Mouse (Mus musculus) heart, postnatal 10 days (tissue): ENCODE results near the gene Rasd1. TPM values are rescaled to one million over a fixed set of nuclear protein-coding genes. Genes with fewer than 3 reads are reported as not detected.
A peak's percentile ranks its signal among the peaks of the same experiment; 100 is the strongest.

Experiments used
- DNase-seq, 2 experiments: peaks; one replicate each; pipeline ENCODE4 v3.0.0; 2021
- intact Hi-C: fragments of 180-260 bp; cut with DNase I; formaldehyde crosslinking; loops from one replicate; pipeline ENCODE4 v1.15.1; 2025
- total RNA-seq, 2 experiments: library from RNA; stranded (reverse); gene quantifications; 2 replicates each; pipeline ENCODE4 v1.2.3; 2021

Gene Rasd1
- total RNA-seq, result 10 to 100 TPM in 1 of 2 experiments, 1 to 10 TPM in 1; 7.3 to 12.4 TPM

DNA sequence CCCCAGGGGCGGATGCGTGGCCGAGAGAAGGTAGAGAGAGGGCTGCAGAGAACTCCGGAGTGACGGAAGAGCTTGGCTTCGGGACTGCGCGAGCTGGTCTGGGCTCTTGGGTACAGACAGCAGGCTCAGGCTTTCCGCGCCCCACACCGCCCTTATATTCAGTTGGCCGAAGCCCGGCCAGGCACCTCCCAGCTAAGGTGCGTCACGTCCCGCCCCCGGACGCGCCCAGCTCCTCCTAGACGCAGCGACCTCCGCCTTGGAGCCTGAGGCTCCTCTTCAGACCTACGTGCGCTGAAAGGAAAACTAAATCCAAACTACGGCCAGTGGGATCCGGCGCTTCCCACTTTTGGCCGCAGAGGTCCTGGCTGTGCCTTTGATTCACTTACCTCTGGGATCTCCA lies at the start of gene Rasd1:
TSS of gene Rasd1 (minus strand) at position 127 of the 400 bp plus-strand sequence.
- intact Hi-C loops, result loop anchor here (1.0 to 5.0 kb wide), 5 partner anchors 62 to 112 kb away; no protein-coding TSS in a partner anchor
- peak; percentile 83 to 87 for DNase-seq

DNA sequence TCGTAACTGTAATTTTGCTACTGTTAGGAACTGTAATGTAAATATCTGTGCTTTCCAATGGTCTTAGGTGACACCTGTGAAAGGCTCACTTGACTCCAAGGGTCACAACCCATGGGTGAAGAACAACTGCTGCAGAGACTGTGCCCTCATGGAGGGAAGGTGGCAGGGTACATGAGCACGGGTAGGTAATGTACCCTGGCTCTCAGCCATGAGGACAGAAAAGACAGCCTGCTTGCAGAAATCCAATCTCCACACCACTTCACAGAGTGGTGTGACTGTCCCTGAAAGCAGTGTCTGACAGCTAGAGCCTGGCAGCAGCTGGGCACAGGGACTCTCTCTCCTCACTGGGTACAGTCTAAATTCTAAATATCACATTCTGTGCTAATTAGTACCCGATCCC lies 46.8 kb upstream of the Rasd1 start:
- intact Hi-C loops, result no loop called here
- DNase-seq, result no peak

DNA sequence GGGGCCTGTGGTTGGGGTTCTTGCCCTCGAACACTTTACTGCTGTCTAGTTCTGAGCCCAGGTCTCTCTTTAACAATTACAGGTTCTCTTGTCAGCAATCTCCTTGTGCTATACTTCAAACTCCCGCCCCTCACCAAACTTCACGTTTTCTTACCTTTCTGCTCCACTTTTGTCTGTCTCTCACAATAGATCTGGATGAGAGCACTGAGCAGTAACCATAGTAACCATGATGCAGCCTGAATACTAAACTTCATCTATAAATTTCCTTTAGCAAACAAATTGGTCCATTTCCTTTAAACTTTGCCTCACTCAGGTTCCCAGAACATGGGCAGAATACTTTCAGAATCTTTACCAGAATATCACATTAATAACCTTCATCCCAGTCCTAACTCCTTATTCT lies 44.7 kb upstream of the Rasd1 start:
- no peak for DNase-seq
- intact Hi-C loops, result no loop called here

DNA sequence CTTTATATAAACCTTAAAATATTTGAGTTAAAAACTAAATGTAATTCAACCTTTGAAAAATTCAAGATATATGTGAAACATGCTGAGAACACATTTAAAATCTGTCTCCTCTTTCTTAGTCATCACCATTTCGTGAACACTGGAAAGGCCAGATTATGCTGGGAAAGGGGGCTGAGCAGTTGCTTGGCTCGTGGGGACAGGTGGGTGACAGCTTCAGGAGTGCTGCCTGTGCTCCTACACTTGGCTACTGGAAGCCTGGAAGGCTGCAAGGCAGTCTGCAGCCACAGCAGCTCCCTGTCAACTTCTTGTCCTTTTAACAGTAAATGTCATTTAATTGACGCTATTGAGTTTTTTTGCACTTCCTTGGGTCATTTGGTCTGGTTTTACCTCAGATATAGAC lies 41.1 kb upstream of the Rasd1 start:
- no peak for DNase-seq
- intact Hi-C loops, result no loop called here

DNA sequence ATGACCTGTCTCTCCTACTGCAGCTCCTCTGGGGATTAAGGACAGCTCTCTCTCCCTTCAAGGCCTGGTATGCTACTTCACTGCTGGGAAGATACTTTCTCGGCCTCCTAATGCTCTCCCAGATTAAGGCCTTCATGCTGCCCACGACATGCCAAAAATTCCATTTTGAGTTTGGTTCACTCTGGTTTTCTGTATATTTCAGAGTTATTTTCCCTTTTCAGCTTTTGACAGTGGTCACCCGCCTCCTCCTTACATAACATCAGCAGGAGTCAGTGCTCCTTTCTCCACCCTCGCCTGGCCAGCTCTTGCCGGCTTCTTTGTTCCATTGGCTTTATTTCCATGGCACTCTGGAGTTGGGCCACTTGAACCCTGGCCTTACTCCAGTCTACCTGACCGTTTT lies 40.0 kb upstream of the Rasd1 start:
- no peak for DNase-seq
- intact Hi-C loops, result no loop called here

DNA sequence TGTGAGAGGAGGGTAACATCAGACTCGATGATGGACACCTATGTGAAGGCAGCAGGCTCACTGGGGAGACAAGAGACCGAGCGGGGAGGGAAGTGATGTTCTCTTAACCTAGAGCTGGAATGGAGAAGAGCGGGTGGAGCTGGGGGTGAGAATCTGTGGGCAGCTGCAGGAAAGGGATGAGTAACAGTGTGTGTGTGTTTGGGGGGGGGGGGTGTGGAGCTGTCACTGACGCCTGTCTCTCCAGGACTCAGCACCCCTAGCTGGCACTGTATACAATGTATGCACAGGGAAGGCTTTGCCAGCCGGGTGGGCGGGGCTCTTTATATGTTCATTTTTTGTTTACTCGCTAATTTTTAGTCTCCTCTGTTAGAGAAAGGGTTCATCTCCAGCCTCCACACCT lies 39.1 kb upstream of the Rasd1 start:
- DNase-seq, result no peak
- intact Hi-C loops, result no loop called here

DNA sequence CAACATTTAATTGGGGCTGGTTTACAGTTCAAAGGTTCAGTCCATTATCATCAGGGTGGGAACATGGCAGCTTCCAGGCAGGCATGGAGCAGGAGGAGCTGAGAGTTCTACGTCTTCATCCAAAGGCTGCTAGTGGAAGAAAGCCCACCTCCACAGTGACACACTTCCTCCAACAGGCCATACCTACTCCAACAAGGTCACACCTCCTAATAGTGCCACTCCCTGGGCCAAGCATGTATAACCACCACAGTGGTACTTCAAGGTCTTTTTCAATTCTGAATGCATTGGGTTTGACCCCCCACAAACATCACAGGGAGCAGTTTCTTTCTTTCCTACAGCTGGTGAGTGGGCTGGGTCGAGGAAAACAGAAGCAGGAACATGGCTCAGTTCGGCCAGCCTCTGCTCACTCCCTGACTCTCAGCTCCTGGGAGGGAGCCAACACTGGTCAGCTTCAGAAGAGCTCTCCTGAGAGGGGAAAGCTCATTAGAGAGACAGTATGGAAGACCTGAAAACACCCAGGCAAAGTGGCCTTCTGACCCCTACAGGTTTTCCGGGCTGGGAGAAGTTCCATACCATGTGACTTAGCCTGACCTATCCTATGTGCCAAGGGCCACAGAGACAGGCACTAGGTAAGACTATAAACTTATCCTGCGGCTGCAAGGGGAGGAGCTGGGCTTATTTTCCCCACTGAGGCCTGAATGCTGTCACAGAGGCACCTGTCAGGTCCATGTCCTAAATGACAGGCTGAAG lies 36.7 kb upstream of the Rasd1 start:
- intact Hi-C loops, result no loop called here
- DNase-seq, result no peak

DNA sequence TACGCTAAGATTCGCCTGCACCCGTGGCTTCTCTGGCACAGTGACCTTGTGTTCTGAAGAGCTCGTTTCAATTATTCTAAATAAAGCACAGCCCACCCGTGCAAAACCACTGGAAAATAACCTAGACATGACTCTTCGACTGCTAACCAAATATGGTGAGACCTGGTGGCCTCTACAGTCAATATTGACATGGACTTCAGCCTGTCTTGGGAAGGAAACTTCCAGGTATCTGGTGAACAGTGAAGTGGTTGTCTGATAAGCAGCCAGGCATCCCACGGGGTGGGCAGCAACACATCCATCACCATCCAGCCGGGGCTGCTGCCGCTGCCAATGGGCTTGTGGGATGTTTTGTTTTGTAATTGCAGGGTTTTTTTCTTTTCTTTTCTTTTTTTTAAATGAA lies 29.6 kb upstream of the Rasd1 start:
- intact Hi-C loops, result no loop called here
- no peak for DNase-seq

DNA sequence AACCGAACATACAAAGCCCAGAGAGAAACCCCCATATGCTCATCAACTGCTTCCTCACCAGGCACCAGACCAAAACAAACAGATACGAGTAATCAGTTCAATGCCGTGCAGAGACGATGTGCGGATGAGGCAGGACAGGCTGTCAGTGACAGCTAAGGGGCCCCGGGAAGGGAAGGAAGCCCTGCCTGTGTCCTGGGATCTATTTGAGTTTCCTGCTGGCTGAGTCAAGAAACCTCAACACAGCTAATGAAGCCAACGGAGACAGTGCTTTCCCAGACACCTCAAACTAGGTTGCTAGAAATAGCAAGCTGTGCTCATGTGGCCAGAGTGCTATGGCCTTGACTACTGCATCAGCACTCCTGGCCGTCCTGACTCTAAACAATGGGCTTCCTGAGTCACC lies 26.6 kb upstream of the Rasd1 start:
- peak in 1 of 2 experiments; percentile 22 for DNase-seq
- intact Hi-C loops, result no loop called here

DNA sequence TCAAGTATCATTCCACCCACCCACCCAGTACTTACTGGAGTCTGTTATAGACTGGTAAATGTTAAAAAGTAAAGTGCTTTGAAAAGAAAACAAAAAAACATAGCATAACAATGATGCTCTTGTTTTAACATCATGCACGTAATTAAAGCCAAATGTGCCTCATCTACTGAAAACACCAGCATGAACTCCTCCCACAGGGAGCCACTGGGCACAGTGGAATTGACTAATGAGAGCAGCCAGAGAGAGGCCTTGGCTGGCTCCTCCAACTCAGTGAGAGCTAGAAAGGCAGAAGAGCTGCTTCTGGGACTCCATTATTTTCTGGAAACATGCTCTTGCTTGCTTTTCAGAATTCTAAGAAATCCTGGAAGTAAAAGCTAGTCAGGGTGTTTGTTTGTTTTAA lies 24.7 kb upstream of the Rasd1 start:
- intact Hi-C loops, result no loop called here
- DNase-seq, result no peak

DNA sequence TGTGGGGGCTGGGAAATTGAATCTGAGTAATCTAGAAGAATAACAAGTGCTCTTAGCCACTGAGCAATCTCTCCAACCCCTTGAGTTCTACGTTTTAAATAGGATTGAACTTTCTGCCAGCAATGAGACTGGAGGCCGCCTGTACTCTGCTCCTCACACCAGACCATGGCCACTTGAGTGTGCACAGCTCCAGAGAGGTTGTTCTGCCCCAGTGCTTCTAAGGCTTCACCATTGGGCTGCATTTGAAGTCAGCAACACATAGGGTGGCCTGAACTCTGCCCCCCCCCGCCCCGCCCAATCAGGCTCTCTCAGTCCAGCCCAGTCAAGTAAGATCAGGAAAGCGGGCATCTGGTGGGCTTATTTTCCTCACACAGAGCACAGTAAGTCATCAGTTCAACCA lies 13.1 kb upstream of the Rasd1 start:
- no peak for DNase-seq
- intact Hi-C loops, result no loop called here

DNA sequence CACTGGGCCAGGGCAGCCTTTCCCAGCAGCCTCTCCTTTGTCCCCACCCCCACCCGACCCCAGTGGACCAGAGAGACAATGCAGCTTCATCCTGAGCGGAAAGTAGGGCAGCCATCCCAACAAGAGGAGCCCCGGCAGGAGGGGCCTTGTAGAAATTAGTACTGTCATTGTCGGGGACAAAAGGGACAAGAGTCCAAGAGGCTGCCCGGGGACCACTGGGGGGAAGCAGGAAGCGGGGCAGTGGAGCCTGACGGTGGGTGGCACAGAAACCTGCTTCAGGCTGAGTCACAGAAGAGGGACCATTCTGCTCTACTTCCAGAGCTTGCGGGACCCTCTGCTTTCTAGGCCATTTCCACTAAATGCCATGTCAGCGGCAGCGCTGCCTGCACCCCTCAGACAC lies 10.5 kb upstream of the Rasd1 start:
- intact Hi-C loops, result no loop called here
- no peak for DNase-seq

DNA sequence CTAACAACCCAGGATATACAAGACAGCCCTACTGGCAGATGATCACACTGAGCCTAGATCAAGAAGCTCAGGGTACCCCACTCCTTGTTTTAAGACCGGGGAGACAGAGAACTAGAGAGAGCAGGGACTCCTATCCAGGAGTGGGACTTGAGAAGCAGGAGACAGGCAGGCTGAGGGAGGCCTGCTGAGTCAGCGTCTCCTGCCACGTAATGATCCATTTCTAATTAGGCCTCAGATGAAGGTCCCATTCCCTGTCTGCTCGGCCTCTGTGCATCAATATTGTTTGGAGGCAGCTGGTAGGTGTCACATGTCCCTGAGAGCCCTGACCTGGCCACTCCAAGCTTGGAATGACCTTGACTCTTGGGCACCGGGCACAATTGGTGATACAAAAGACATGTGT lies 8.6 kb upstream of the Rasd1 start:
- intact Hi-C loops, result no loop called here
- DNase-seq, result no peak

DNA sequence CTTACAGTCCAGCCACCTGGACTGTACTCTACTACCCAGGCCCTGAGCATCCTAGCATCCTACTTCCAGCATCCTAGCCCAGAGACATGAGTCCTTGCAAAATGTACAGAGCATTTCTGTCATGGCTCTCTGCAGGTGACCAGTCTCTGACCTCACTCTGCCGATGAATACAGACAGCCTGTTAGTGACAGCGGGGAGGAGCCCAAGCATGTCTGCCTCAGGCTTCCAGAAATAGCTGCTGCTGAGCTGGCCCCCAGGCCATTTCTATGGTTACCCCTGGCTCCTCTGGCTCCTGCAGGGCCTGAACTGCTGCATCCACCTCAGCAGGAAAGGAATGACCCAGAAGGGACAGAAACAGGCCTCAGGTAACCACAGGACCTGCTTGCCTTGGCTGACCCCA lies 6.9 kb upstream of the Rasd1 start:
- intact Hi-C loops, result no loop called here
- no peak for DNase-seq

DNA sequence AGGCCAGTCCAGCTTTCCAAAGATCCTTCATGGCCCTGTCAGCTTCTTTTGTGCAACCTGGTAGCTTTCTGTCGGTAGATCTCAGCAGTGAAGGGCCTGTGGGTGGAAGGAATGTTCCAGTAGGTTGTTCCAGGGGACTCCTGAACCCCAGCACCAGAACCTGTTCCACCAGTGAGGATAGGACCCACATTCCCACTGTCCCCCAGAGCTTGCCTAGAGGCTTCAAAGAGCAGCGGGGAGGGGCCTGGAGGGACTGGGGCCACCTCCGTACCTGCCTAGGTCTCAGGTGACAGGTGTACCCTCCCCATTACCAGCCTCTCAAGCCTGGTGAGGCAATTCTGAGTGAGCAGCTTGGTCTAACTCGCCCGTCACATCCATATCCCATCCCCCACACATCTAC lies 6.0 kb upstream of the Rasd1 start:
- intact Hi-C loops, result no loop called here
- no peak for DNase-seq

DNA sequence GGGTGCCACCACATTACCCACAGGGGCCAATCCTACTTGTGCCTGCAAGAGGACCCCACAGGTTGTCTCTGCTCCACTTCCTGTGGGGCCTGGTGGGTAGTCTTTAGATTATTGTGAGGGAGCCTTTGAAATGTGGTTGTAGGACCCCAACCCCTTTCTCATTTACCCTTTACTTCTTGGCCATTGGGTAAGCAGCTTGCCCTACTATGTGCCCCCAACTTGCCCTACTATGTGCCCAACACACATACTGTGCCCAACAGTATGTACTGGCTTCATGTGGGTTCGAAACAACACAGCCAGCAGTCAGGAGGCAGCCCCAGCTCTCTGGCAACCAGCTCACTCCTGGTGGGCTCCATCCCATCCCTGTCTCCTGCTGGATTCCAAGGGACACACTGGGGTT lies 3.0 kb upstream of the Rasd1 start:
- no peak for DNase-seq
- intact Hi-C loops, result no loop called here

DNA sequence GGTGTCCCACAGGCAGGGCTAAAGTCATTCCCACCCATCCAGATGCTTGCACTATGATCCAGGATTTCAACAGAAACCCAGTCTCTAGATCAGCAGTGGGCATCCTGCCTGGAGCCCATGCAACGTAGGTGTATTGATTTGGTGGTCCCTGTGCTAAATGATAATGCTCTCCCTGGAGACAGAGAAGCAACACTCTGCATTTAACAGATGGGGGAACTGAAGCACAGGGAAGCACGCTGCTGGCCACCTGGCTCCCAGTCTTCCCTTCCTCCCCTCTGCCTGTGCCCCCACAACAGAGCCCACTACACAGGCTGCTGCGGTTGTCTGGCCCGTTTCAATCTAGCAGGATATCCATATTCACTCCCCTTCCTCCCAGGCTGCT lies 1.3 kb upstream of the Rasd1 start:
- no peak for DNase-seq
- intact Hi-C loops, result no loop called here

DNA sequence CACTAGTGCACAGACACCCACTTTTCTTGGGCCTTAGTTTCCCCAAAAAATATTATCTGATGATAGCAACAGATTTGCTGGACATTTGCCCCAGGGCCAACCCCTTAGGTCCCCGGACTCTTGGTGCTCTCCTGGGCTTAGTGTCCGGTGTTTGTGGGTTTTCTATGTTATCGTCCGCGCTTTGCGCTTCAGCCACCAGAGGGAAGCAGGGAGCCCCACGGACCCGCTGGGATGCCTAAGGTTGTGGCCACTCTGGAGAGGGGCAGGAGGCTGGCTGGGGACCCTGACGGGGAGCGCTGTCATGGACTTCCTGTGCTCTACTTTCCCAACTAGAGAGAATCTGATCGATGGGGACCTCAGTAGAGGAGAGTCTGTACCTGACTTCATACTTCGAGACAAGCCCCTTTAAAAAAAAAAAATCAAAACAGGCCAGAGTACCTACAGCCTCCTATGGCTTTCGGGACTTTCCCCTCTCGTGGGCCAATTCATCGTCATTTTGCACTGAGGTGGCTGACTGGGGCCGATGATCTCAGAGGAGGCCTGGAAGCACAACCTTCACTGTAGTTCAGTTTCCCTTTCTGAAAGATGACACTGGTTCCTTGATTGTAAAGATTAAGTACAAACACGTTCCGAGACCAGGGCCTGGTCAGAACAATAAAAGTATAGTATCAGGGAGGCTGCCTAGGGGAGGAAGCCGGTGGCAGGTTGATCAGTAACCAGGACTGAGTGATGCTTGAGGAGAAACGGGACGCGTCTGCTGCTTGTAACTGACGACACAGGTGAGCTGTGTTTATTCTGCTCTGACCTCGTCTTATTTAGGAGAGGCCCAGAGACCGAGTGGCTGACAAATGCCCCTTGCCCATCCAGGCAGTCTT lies 720 bp upstream of the Rasd1 start:
- DNase-seq, result peak; percentile 88 to 90
- intact Hi-C loops, result loop anchor here (1.0 to 2.0 kb wide), 4 partner anchors 62 to 111 kb away; no protein-coding TSS in a partner anchor

DNA sequence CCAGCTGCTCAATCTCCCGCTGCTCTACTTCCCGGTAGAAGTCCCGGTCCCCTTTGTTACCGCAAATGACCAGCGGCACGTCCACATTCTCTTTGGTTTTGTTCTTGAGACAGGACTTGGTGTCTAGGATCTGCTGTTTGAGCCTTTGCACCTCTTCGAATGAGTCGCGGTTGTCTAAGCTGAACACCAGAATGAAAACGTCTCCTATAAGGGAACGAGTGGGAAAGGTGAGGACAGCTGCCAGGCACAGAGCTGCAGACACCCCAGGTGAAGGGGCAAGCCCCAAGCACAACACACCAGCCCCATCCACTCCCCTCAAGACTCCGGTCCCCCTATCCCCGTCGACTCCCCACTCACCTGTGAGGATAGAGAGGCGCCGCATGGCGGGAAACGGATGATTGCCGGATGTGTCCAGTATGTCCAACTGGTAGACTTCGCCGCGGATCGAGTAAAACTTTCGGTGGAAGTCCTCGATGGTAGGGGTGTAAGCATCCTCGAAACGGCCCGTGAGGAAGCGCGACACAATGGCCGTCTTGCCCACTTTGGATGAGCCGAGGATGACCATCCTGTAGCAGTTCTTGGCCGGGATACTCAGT lies 483 bp downstream of the Rasd1 start:
- intact Hi-C loops, result loop anchor here (2.0 to 5.0 kb wide), 2 partner anchors 62 to 113 kb away; no protein-coding TSS in a partner anchor
- peak; percentile 48 to 51 for DNase-seq

DNA sequence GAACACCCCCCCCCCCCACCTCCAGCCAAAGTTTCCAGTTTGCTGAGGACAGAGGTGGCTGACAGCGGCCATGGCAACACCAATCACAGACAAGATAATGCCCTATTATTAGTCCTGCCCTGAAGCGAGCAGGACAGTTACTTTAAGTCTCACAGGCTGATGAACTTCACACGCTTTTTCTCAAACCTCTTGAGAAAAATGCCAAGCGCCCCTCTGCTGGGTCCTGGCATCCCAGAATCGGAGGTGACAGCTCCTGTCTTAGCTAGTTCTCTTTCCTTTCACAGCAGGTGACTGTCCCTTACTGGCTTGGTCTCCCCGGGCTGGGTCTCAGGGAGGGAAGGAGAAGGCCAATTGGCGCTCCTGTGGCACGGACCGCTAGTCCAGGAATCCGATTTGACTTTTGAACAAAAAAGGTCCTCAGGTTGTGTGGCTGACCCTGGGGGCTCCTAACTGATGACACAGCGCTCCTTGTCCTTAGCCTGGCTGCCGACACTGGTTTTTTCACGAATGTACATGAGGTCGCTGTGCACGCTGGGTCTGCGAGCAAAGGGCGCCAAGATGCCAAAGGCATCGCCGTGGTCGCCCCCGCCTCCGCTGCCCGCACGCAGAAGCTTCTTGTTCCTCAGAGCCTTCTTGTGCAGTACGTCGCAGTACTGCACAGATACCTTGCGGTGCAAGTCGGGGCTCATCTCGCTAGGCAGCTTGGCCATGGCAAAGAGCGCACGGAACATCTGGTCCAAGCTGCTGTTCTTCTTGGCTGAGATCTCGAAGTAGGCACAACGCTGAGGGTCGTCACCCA lies 1.2 kb downstream of the Rasd1 start:
- intact Hi-C loops, result loop anchor here (2.0 to 5.0 kb wide), 2 partner anchors 61 to 113 kb away; no protein-coding TSS in a partner anchor

DNA sequence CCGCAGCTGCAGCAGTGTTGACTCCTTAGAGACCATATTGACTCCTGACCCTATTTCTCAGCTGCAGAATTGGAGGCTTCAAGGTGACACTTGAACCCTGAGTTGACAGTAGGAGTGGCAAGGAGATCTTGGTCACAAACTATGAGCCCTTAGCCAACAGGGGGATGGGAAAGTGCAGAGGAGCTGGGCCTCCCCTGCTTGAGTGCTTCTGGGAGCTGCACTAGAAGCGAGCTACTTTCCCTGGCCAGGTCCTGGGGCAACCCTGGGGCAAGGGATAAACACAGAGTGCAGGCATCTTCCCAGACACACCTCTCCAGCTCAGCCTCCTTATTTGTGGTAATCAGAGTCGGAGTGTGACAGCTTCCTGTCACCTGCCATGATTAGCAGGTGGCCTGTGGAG lies 2.2 kb downstream of the Rasd1 start:
- no peak for DNase-seq
- intact Hi-C loops, result loop anchor here (5.0 kb wide), 1 partner anchor 60 kb away; no protein-coding TSS in a partner anchor

More for the DNA sequence above, 1.2 kb downstream of the Rasd1 start:
- peak in 1 of 2 experiments; percentile 38 for DNase-seq
